Mouse (Mus musculus) CH12F3 (cell line): ENCODE measurements around the gene Aldh3b2.

Experiments
- in situ Hi-C: fragments of 300-500 bp; cut with MboI; formaldehyde crosslinking; loops from 2 replicates; pipeline ENCODE4 v1.14.3; 2020; ENCODE audit warnings: low sequenced_read_pairs

Aldh3b2 gene

DNA sequence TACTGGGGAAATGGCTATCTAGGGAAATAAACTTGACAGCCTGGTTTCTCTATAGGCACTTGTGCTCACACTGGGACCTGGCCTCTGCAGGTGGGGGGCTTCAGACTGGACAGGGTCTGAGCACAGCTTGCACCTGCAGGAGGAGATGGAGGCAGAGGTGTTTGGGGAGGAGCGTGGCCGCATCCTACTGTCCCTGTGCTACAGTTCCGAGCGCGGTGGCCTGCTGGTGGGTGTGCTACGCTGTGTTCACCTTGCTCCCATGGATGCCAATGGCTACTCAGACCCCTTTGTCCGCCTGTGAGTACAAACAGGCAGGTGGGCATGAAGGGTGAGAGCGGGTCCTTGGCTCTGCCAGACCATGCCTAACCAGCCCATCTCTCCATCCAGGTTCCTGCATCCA is 33.8 kb downstream of the Aldh3b2 start:
- in situ Hi-C loops: no loop called here

DNA sequence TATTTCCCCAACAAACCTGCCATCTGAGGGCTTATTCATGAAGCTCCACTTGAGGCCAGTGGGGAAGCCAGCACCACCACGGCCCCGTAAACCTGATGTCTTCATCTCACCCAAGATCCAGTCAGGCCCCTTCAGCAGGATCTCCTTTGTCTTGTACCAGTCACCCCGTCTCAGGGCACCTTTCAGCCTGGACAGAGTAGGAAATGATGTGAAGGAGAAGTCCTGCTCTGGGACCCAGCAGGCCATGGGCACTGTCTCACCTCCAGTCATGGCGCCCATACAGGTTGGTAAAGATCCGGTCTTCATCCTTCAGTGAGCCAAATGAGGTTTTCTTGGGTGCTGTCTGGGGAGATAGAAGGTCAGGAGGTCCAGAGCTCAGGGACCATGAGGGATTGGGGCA is 39.0 kb downstream of the Aldh3b2 start:
- in situ Hi-C loops: no loop called here

- in situ Hi-C loops: no loop called here
Observed at GRCm38 (mm10) chr19:4012432-4013022, 40.4 kb downstream of the Aldh3b2 start, which contains the start of gene Ndufv1. Ndufv1 (minus strand) TSS chr19:4012806.

- in situ Hi-C loops: no loop called here
Observed at GRCm38 (mm10) chr19:4013066-4013465, 40.9 kb downstream of the Aldh3b2 start.

DNA sequence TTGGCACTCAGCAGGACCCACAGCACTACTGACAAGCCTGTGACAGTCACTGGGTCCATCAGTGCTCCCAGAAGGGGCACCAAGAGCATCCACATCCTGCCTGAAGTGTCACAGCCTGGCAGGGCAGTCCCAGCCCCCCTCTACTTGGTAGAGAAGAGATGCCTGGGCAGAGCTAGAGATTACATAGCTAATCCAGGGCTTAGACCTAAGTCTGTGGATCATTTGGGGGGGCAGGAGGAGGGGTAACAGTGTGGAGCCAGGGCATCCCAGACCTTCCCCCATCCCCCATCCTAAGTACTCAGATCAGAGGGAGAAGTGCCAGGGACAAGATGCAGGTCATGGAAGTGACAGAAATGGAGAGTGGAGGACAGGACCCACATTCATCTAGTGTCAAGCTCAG is 42.7 kb downstream of the Aldh3b2 start:
- in situ Hi-C loops: no loop called here

- in situ Hi-C loops: no loop called here
Observed at GRCm38 (mm10) chr19:4015635-4016034, 43.5 kb downstream of the Aldh3b2 start.

DNA sequence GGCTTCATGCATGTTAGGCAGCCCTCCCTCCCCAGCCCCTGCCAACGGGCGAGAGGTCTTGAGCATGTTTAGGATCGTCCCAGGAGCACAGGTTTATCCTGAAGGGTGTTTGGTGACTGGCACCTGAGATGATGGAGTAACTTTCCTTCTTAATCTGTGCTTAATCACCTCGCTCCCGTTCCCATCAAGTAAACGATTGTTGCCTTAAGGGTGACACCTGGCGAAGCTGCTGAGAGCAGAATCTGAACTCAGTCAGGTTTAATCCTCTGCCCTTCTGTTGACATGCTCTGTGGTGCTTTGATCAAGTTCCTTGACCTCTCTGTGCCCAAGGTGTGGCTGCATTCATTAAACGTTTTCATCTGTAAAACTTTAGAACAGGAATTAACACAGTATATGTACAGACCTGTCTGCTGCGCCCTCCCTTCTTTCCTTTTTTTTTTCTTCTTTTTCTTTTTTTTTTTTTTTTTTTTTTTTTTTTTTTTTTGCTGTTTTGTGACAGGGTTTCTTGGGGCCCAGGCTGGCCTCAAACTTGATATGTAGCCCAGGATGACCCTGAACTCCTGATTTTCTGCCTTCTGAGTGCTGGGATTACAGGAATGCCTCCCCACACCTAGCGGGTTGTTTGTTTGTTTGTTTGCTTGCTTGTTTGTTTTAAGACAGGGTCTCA is 45.9 kb downstream of the Aldh3b2 start:
- in situ Hi-C loops: no loop called here

DNA sequence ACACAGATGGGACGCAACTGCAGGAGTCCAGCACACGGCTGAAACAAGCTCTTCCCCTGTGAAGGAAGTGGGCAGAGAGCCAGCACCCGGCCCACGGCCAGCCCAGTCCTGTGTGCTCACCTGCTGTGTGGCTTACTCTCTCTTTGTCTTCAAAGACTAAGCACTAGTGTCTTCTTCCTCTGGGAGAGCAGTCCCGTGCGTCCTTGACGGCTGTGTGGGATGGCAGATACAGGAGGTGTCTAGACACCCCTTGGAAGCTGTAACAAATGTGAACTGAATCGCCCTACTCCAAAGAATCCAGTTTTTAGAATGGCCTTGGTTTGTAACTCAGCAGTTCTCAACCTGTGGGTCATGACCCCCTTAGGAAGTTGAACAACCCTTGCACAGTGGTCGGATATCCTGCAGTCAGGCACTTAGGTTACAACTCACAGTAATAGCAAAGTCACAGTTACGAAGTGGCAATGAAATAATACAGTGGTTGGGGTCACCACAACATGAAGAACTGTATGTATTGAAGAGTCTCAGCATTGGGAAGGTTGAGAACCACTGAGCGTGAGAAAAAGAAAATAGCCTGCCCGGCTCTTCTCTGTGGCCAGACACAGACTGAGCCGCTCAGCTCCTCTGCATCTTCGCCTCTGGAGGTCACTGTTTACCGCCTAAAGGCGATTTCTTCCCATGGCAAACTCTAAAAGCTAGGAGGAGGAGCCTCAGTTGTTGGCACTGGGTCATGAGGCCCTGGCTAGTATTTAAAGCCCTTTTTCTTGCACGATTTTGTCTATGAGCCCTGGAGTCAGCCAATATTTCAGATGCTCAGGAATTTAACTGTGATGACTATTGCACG is 46.8 kb downstream of the Aldh3b2 start:
- in situ Hi-C loops: no loop called here

DNA sequence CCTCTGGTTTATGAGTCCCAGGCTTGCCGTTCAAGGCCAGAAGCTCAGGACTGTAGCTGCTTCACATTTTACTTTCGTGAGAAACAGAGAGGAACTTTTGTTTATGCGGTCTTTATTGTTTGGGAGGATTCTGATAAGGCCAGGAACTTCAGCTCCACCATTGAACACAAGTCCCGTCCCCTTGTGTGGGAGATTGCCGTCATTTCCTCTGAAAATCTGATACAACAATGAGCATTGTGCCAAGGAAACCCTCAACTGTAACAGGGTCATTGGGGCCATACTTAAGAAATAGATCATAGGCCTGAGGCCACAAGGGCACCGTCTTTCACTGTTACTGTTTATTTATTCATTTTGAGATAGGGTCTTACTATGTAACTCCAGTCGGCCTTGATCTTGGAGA is 51.1 kb downstream of the Aldh3b2 start:
- in situ Hi-C loops: no loop called here

- in situ Hi-C loops: no loop called here
Observed at GRCm38 (mm10) chr19:4027576-4027975, 55.4 kb downstream of the Aldh3b2 start.
